Mouse (Mus musculus): Measurements from ENCODE around the gene Prorsd1. TPM values are rescaled to one million over a fixed set of nuclear protein-coding genes. Genes with fewer than 3 reads are reported as not detected.

The Prorsd1 gene
- total and polyA plus RNA-seq, 2 experiments: 4.1 to 15.8 TPM

DNA sequence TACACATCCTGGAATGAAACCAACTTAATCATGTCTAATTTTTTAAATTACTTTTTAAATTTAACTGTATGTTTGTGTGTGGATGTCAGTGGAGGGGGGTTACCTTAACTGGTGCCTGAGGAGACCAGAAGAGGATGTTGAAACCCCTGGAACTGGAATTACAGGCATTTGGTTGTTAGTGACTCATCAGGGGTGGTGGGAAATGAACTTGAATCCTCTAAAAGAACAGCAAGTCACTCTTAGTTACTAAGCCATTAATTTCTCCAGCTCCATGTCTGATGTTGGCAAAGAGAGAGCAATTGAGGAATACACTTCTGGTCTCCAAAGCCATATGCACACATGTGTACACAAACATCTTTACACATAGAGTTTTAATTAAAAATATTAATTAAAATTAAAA lies 40.2 kb downstream of the Prorsd1 start:
- H3K27ac ChIP-seq (replicated peaks; ENCODE audit: insufficient read depth, low read depth, low read length): no peak overlapping the region
- no peaks in the 10 kb centered on the region for H3K79me2 ChIP-seq (ENCODE audit: control insufficient read depth, insufficient read depth, low read length)
- no peaks in the 10 kb centered on the region for H3K27me3 ChIP-seq (ENCODE audit: control insufficient read depth, insufficient read depth, low read length)
- no peak for TF ChIP-seq CTCF (IDR thresholded peaks at IDR 0.05; ENCODE audit: low read depth, low read length)
- TF ChIP-seq POLR2A (IDR thresholded peaks at IDR 0.05; ENCODE audit: extremely low read depth, insufficient read depth, low read length): no peak
- no peaks in the 10 kb centered on the region for H3K4me1 ChIP-seq (ENCODE audit: control insufficient read depth, insufficient read depth, low read length)
- DNase-seq (ENCODE audit: extremely low read depth, low read depth, low spot score): no peak
- no peak overlapping the region for H3K4me3 ChIP-seq (ENCODE audit: insufficient read depth, low read depth, low read length)
- no peak overlapping the region for H3K9ac ChIP-seq (ENCODE audit: low read depth, low read length)
- H3K36me3 ChIP-seq (ENCODE audit: control insufficient read depth, insufficient read depth, low read length): no peaks in the 10 kb centered on the region

Other genes starting within 250 kb of the Prorsd1 start
- 1.7 and 1.8 TPM in 2 replicates for gene Ccdc88a, start 141.4 kb downstream of the Prorsd1 start, total RNA-seq (2014; rRNA removed)
- gene Ccdc88a, start 141.4 kb downstream of the Prorsd1 start, polyA plus RNA-seq (2012; rRNA removed): 0.09 and 0.10 TPM in 2 replicates
- gene Mtif2, start 11.4 kb upstream of the Prorsd1 start, total RNA-seq (2014; rRNA removed): 23.4 and 26.2 TPM in 2 replicates
- gene Mtif2, start 11.4 kb upstream of the Prorsd1 start, polyA plus RNA-seq (2012; rRNA removed): 8.3 and 12.7 TPM in 2 replicates
- gene Clhc1, start 32.9 kb upstream of the Prorsd1 start, total RNA-seq (2014; rRNA removed): 0.28 TPM in 1 of 2 replicates, not detected in the other
- not detected in 2 replicates for gene Clhc1, start 32.9 kb upstream of the Prorsd1 start, polyA plus RNA-seq (2012; rRNA removed)
- gene Rps27a, start 33.1 kb upstream of the Prorsd1 start, total RNA-seq (2014; rRNA removed): 499 and 521 TPM in 2 replicates
- 58.8 and 67.0 TPM in 2 replicates for gene Rps27a, start 33.1 kb upstream of the Prorsd1 start, polyA plus RNA-seq (2012; rRNA removed)
- gene Rtn4, start 177.9 kb upstream of the Prorsd1 start, total RNA-seq (2014; rRNA removed): 110 and 156 TPM in 2 replicates
- gene Rtn4, start 177.9 kb upstream of the Prorsd1 start, polyA plus RNA-seq (2012; rRNA removed): 38.7 and 45.3 TPM in 2 replicates